Mouse (Mus musculus) CH12.LX (cell line): ENCODE measurements around the gene Krt4.

Source experiments
- CTCF ChIP-seq, 2 experiments: IDR thresholded peaks in 1 of 2; conservative IDR thresholded peaks in 1 of 2; 2 replicates each; pipeline ENCODE4 v1.5.1; 2011 to 2012; ENCODE audit warnings: low read depth in 2 of 2, low read length in 2 of 2, improper control_type of control experiment in 1 of 2, inconsistent platforms in 1 of 2, mild to moderate bottlenecking in 1 of 2, moderate library complexity in 1 of 2
- ETS1 ChIP-seq: conservative IDR thresholded peaks from 2 replicates; pipeline ENCODE4 v1.6.1; 2012; ENCODE audit warnings: low read depth, mild to moderate bottlenecking, inconsistent platforms, low read length, improper control_type of control experiment, moderate library complexity
- IRF4 ChIP-seq: IDR thresholded peaks from 2 replicates; pipeline ENCODE4 v1.6.1; 2014; ENCODE audit warnings: low read depth, mild to moderate bottlenecking, inconsistent platforms, low read length, improper control_type of control experiment
- JUND ChIP-seq: conservative IDR thresholded peaks from 2 replicates; pipeline ENCODE4 v1.6.1; 2011; ENCODE audit warnings: low read depth, low read length, improper control_type of control experiment
- USF2 ChIP-seq: conservative IDR thresholded peaks from 2 replicates; pipeline ENCODE4 v1.6.1; 2011; ENCODE audit warnings: low read depth, low read length, improper control_type of control experiment

DNA sequence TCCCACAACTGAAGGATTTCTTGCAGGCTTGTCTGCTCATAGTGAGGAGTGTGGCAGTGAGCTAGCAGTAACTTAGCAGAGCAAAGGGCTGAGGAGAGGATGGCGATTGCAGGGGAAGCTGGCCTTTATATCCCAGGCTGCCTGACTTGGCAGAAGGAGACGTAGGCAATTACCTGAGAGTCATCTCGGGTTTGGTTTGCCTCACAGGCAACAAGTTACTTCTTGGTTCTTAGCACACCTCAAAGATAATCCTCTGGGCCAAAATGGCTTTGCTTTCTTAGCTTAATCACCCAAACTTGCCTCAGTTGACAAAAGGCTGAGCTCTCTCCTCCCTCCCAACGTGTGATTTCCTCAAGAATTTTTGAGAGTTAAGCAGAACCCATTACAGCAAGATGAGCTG lies 31.7 kb downstream of the Krt4 start, which contains the start of gene Krt76:
- no peak for TF ChIP-seq ETS1
- TF ChIP-seq CTCF (conservative IDR thresholded peaks at IDR 0.05 in 1 of 2, IDR thresholded peaks at IDR 0.05 in 1 of 2; ENCODE audit: low read depth in 2 of 2, low read length in 2 of 2): no peak
- TF ChIP-seq JUND: no peak
- no peak for TF ChIP-seq IRF4
- TF ChIP-seq USF2: no peak
